Mouse (Mus musculus) lung, postnatal 0 days (tissue): ENCODE measurements around the gene Col6a2. TPM values are rescaled to one million over a fixed set of nuclear protein-coding genes. Genes with fewer than 3 reads are reported as not detected.

Source experiments
- ATAC-seq: fragments of 200-750 bp; cut with Nextera tagmentation; 2 replicates; pipeline ENCODE4 v1.8.0; 2017; ENCODE audit warnings: moderate library complexity
- DNase-seq: peaks from one replicate; pipeline ENCODE4 v3.0.0-alpha.2; 2016; ENCODE audit warnings: low spot score
- H3K27ac ChIP-seq: fragments of 300-500 bp; sonication (generic); 2 replicates; pipeline ENCODE4 v1.5.1; 2014; ENCODE audit warnings: antibody characterized with exemption, mild to moderate bottlenecking, low read length, mixed read lengths
- H3K27me3 ChIP-seq: fragments of 300-500 bp; sonication (generic); replicated peaks from 2 replicates; pipeline ENCODE4 v1.6.1; 2014; ENCODE audit warnings: low read length, mixed read lengths; ENCODE audit not compliant: insufficient read depth
- H3K36me3 ChIP-seq: fragments of 300-500 bp; sonication (generic); 2 replicates; pipeline ENCODE4 v1.6.1; 2014; ENCODE audit warnings: low read length, mixed read lengths; ENCODE audit not compliant: insufficient read depth
- H3K4me1 ChIP-seq: fragments of 300-500 bp; sonication (generic); 2 replicates; pipeline ENCODE4 v1.6.1; 2014; ENCODE audit warnings: antibody characterized with exemption, low read depth, low read length, mixed read lengths; ENCODE audit not compliant: insufficient read depth
- H3K4me2 ChIP-seq: fragments of 300-500 bp; sonication (generic); replicated peaks from 2 replicates; pipeline ENCODE4 v1.6.1; 2014; ENCODE audit warnings: low read depth, mild to moderate bottlenecking, low read length, moderate library complexity, mixed read lengths
- H3K4me3 ChIP-seq: fragments of 300-500 bp; sonication (generic); 2 replicates; pipeline ENCODE4 v1.5.1; 2014; ENCODE audit warnings: low read depth, low read length
- H3K9ac ChIP-seq: fragments of 300-500 bp; sonication (generic); replicated peaks from 2 replicates; pipeline ENCODE4 v1.6.1; 2014; ENCODE audit warnings: low read depth, mild to moderate bottlenecking
- H3K9me3 ChIP-seq: fragments of 300-500 bp; sonication (generic); 2 replicates; pipeline ENCODE4 v1.6.1; 2016; ENCODE audit warnings: low read length, mixed read lengths
- CTCF ChIP-seq: IDR thresholded peaks from 2 replicates; pipeline ENCODE4 v1.5.1; 2016; ENCODE audit warnings: antibody characterized with exemption, mild to moderate bottlenecking
- EP300 ChIP-seq: IDR thresholded peaks from 2 replicates; pipeline ENCODE4 v1.6.1; 2016; ENCODE audit warnings: antibody characterized with exemption, mild to moderate bottlenecking, control low read depth
- WGBS: fragments of 180-500 bp; shearing (Covaris S2); extraction: QIAGEN DNeasy Blood & Tissue Kit; methylation state at CpG from one replicate; pipeline ENCODE4 v1.1.7; 2014; 5-methylcytosine and 5-hydroxymethylcytosine counted together
- polyA plus RNA-seq: library from polyadenylated mRNA; unstranded; fragments of >200 nt; fragmentation: Nextera tagmentation; extraction: Ambion mirVana; gene quantifications from 2 replicates; pipeline ENCODE4 v1.2.1, GENCODE M21; 2015

Col6a2 gene
- polyA plus RNA-seq, 1 experiment from 2014 or later, result 272 TPM

GRCm38 (mm10) chr10:76596338-76596737, 27.1 kb downstream of the Col6a2 start:
- ATAC-seq, result no peak
- no peak overlapping the region for H3K9ac ChIP-seq
- no peaks in the 10 kb centered on the region for H3K4me1 ChIP-seq
- no peak for DNase-seq
- no peaks in the 10 kb centered on the region for H3K9me3 ChIP-seq
- no peak for TF ChIP-seq EP300
- TF ChIP-seq CTCF, result no peak
- H3K36me3 ChIP-seq, result 0 out of 2 replicates have a peak, but pooled peaks cover 3% of the 10 kb centered on the region
- no peak overlapping the region for H3K27ac ChIP-seq
- 89% methylated on average over 31 of the region's 31 CpGs for WGBS
- H3K4me2 ChIP-seq, result no peak overlapping the region
- H3K4me3 ChIP-seq, result no peak overlapping the region
- no peaks in the 10 kb centered on the region for H3K27me3 ChIP-seq

- 0 out of 2 replicates have a peak, but pooled peaks have one; percentile 7 for ATAC-seq
- Histone ChIP-seq H3K9me3 (no peaks in the 10 kb centered on the region), H3K4me1 (no peaks in the 10 kb centered on the region), H3K4me2 (no peak overlapping the region), H3K4me3 (no peak overlapping the region), H3K27me3 (no peaks in the 10 kb centered on the region), H3K27ac (no peak overlapping the region), H3K9ac (no peak overlapping the region), H3K36me3 (no peaks in the 10 kb centered on the region)
- WGBS, result 64% methylated on average over 11 of the region's 11 CpGs
- TF ChIP-seq EP300, result no peak
- no peak for TF ChIP-seq CTCF
- peak; percentile 29 for DNase-seq
These were observed 33.2 kb downstream of the Col6a2 start for GRCm38 (mm10) chr10:76590197-76590596.

GRCm38 (mm10) chr10:76586190-76586589, 37.2 kb downstream of the Col6a2 start:
- ATAC-seq (no peak), DNase-seq (no peak)
- Histone ChIP-seq H3K4me1 (no peaks in the 10 kb centered on the region), H3K4me2 (no peak overlapping the region), H3K27ac (no peak overlapping the region), H3K9ac (no peak overlapping the region), H3K27me3 (no peaks in the 10 kb centered on the region), H3K4me3 (no peak overlapping the region), H3K9me3 (no peaks in the 10 kb centered on the region), H3K36me3 (no peaks in the 10 kb centered on the region)
- WGBS, result 9% methylated on average over 1 of the region's 1 CpGs
- TF ChIP-seq EP300 (no peak), CTCF (no peak)

GRCm38 (mm10) chr10:76584138-76584537, 39.3 kb downstream of the Col6a2 start:
- ATAC-seq (peak; percentile 17; the same call in 1 of the 2 replicates), DNase-seq (no peak)
- H3K9ac ChIP-seq, result no peak overlapping the region
- H3K27ac ChIP-seq, result no peak overlapping the region
- H3K4me1 ChIP-seq, result no peaks in the 10 kb centered on the region
- 0 out of 2 replicates have a peak overlapping the region, but pooled peaks have one; percentile 19 for H3K4me2 ChIP-seq
- no peaks in the 10 kb centered on the region for H3K9me3 ChIP-seq
- WGBS, result 9% methylated on average over 9 of the region's 10 CpGs
- H3K4me3 ChIP-seq, result no peak overlapping the region
- no peaks in the 10 kb centered on the region for H3K27me3 ChIP-seq
- H3K36me3 ChIP-seq, result no peaks in the 10 kb centered on the region
- TF ChIP-seq EP300 (no peak), CTCF (no peak)

GRCm38 (mm10) chr10:76576920-76577319, 46.5 kb downstream of the Col6a2 start:
- WGBS, result 45% methylated on average over 7 of the region's 7 CpGs
- no peak for TF ChIP-seq EP300
- TF ChIP-seq CTCF, result no peak
- Histone ChIP-seq H3K36me3 (no peaks in the 10 kb centered on the region), H3K4me2 (no peak overlapping the region), H3K9me3 (no peaks in the 10 kb centered on the region), H3K9ac (no peak overlapping the region), H3K4me3 (no peak overlapping the region), H3K4me1 (no peaks in the 10 kb centered on the region), H3K27me3 (no peaks in the 10 kb centered on the region), H3K27ac (no peak overlapping the region)
- DNase-seq, result no peak
- ATAC-seq, result no peak

GRCm38 (mm10) chr10:76575374-76575773, 48.1 kb downstream of the Col6a2 start, which contains the start of gene Ftcd:
Gene Ftcd, plus strand, starts transcription at chr10:76575648.
- Histone ChIP-seq H3K4me3 (no peak within 1 kb of the TSS), H3K9me3 (no peaks in the 10 kb centered on the region), H3K4me2 (no peak within 1 kb of the TSS), H3K27me3 (no peaks in the 10 kb centered on the region), H3K9ac (no peak within 1 kb of the TSS), H3K27ac (no peak within 1 kb of the TSS), H3K4me1 (no peaks in the 10 kb centered on the region), H3K36me3 (no peaks in the 10 kb centered on the region)
- ATAC-seq (no peak), DNase-seq (no peak)
- TF ChIP-seq EP300 (no peak), CTCF (no peak)
- 67% methylated on average over 3 of the region's 3 CpGs for WGBS

GRCm38 (mm10) chr10:76572151-76572550, 51.3 kb downstream of the Col6a2 start:
- Histone ChIP-seq H3K36me3 (no peaks in the 10 kb centered on the region), H3K27ac (no peak overlapping the region), H3K4me2 (no peak overlapping the region), H3K9me3 (no peaks in the 10 kb centered on the region), H3K27me3 (no peaks in the 10 kb centered on the region), H3K9ac (no peak overlapping the region), H3K4me3 (no peak overlapping the region), H3K4me1 (no peaks in the 10 kb centered on the region)
- 76% methylated on average over 3 of the region's 3 CpGs for WGBS
- DNase-seq, result no peak
- ATAC-seq, result no peak
- TF ChIP-seq CTCF, result no peak
- TF ChIP-seq EP300, result no peak
